Mouse (Mus musculus) fat pad, adult 2 months (tissue): ENCODE measurements around the gene Adam12.

ENCODE experiments used
- DNase-seq: peaks from one replicate; pipeline ENCODE4 v3.0.0-alpha.2; 2011; ENCODE audit warnings: low read depth, low spot score; ENCODE audit errors: extremely low read depth

The Adam12 gene

GRCm38 (mm10) chr7:134226231-134226630 lies 5.7 kb downstream of the Adam12 start:
- DNase-seq = no peak

GRCm38 (mm10) chr7:134224741-134225612 lies 7.0 kb downstream of the Adam12 start:
- no peak for DNase-seq

GRCm38 (mm10) chr7:134224421-134224740 lies 7.6 kb downstream of the Adam12 start:
- DNase-seq = no peak

- DNase-seq = no peak
Observed at GRCm38 (mm10) chr7:134223444-134224161, 8.3 kb downstream of the Adam12 start.

GRCm38 (mm10) chr7:134207956-134208355 lies 24.0 kb downstream of the Adam12 start:
- DNase-seq = no peak

- DNase-seq = no peak
Observed at GRCm38 (mm10) chr7:134193089-134193488, 38.9 kb downstream of the Adam12 start.

GRCm38 (mm10) chr7:134190101-134190500 lies 41.8 kb downstream of the Adam12 start:
- DNase-seq = no peak

- no peak for DNase-seq
Observed at GRCm38 (mm10) chr7:134188565-134188964, 43.4 kb downstream of the Adam12 start.

- no peak for DNase-seq
Observed at GRCm38 (mm10) chr7:134187946-134188345, 44.0 kb downstream of the Adam12 start.

- DNase-seq = no peak
Observed at GRCm38 (mm10) chr7:134186497-134186896, 45.4 kb downstream of the Adam12 start.

- DNase-seq = no peak
Observed at GRCm38 (mm10) chr7:134185751-134186150, 46.2 kb downstream of the Adam12 start.

- no peak for DNase-seq
Observed at GRCm38 (mm10) chr7:134181717-134182116, 50.2 kb downstream of the Adam12 start.

GRCm38 (mm10) chr7:134181056-134181455 lies 50.9 kb downstream of the Adam12 start:
- DNase-seq = no peak

GRCm38 (mm10) chr7:134177051-134177450 lies 54.9 kb downstream of the Adam12 start:
- DNase-seq = no peak

GRCm38 (mm10) chr7:134175201-134175600 lies 56.7 kb downstream of the Adam12 start:
- DNase-seq = no peak

- DNase-seq = no peak
Observed at GRCm38 (mm10) chr7:134173442-134174090, 58.4 kb downstream of the Adam12 start.

GRCm38 (mm10) chr7:134170180-134170910 lies 61.6 kb downstream of the Adam12 start:
- DNase-seq = peak; percentile 39

GRCm38 (mm10) chr7:134169780-134170179 lies 62.2 kb downstream of the Adam12 start:
- DNase-seq = no peak

GRCm38 (mm10) chr7:134167586-134167985 lies 64.4 kb downstream of the Adam12 start:
- no peak for DNase-seq

- DNase-seq = no peak
Observed at GRCm38 (mm10) chr7:134163751-134164150, 68.2 kb downstream of the Adam12 start.

- no peak for DNase-seq
Observed at GRCm38 (mm10) chr7:134162886-134163285, 69.1 kb downstream of the Adam12 start.
